Mouse (Mus musculus) ovary, postnatal 10 days (tissue): ENCODE measurements around the gene Rdh16f2.
"Not testable (repeated sequence)": the region's sequence is repeated elsewhere in the genome, so short reads cannot be mapped to it uniquely, and the experiment has no call there.

Experiments used
- DNase-seq: peaks from one replicate; pipeline ENCODE4 v3.0.0; 2022; ENCODE audit warnings: low spot score

Gene Rdh16f2

DNA sequence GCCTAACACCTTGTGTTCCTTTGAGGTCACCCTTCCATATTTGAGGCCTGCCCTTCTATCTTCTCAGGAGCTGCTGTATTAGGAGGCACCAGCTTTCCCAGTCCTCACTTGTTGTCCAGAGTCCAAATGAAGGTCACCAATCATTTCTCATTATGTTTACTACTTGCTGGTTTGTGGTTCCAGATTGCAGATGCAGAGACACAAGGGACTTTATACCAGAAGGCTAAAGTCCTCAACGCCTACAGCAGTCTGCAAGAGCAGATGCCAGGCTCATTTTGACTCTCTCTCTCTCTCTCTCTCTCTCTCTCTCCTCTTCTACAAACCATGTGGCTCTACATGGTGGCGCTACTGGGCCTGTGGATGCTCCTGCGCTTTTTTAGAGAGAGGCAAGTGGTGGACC lies at the start of gene Rdh16f2:
Gene Rdh16f2 (plus strand): TSS at position 243 of the 400 bp plus-strand sequence.
- DNase-seq = no peak

DNA sequence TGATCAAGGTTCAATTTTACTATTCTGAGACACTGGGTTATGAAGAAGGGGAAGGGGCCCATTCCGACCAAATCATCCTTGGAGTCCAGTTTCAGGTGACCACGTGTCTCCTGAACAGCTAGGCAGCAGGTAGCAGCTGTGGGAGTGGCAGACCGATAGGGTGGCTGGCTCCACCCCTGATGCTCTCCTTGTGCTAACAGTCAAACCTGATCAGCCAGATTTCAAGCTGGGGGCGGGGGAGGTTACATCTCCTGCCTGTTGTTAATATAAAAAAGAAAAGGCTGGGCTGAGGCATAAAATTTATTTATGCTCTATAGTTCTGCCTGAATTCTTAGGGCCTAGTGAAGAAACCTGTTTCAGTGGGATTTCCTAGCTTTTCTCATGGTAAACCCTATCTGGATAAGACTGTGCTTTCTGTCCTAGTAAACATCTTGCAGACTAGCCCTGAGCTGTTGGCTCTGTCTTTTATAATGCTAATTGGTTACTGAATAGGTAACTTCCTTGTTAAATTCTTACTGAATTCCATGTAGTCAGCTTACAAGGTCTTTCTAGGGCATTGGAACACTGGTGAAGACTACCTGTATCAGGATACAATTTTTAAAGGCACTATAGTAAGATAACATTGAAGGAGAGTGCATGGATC lies 48.9 kb upstream of the Rdh16f2 start:
- not testable (repeated sequence) for DNase-seq

DNA sequence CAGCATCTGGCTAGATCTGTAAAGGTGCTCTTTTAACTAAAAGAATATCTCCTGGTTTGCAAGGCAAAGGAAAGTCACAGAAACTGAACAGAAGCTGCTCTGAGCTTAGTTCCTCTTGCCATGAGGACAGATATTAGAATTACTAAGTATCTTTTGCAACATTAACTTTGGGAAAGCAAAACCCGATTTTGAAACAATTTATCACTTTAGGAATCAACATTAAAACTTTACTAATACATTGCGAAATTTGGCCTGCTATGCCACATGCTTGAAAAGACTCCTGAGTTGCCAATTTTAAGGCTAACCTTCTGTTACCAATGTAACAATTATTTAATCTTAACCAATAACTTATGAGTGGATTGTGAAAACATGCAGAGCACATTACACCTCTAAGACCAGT lies 44.5 kb upstream of the Rdh16f2 start:
- not testable (repeated sequence) for DNase-seq

DNA sequence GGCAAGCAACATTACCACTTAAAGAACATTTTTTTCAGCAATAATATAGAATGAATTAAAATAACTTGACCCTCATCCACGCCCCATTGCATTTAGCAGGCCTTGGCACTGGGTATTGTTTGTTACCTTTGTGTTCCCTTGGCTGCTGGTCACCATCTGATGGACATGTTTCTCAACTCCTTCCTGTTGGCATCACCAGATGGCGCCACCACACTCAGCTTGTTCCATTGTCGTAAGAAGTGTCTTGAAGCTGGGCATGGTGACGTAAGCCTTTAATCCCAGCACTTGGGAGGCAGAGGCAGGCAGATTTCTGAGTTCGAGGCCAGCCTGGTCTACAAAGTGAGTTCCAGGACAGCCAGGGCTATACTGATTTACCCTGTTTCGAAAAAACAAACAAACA lies 40.9 kb upstream of the Rdh16f2 start:
- no peak for DNase-seq

DNA sequence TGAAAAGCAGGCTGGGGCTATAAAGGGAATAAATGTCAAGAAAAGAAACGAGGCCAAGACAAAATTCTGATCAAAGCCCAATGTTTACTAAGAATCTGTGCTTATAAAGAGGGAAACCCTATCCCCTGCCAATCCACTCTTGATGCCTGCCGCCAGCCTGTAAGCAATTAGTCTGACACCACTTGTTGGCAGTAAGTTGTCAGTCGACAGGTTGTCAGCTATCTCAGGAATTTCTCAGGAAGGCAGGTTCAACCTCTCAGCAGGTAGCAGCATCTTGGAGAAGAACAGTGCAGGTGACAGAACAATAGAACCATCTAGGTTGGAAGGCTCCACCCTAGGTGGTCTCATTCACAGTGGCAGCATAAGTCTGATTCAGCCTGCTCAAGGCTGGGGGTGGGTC lies 37.2 kb upstream of the Rdh16f2 start:
- no peak for DNase-seq

DNA sequence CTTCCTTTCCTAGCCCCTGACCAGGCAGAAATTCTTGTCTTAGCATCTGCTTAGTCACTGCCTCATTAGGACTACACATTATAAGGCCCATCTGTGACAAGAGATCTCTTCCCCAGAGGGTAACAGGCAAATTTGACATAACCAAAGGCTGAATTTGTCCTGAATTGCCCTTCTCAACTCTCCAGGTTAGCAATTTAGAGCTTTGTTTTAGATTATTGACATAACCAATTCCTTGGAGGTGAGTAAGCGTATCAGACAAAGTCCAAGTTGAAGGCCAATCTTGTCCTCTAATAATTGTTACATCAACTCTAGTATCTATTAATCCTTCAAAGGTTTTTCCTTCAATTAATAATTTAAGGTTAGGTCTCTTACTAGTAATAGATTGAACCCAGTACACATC lies 32.1 kb upstream of the Rdh16f2 start:
- DNase-seq = not testable (repeated sequence)

DNA sequence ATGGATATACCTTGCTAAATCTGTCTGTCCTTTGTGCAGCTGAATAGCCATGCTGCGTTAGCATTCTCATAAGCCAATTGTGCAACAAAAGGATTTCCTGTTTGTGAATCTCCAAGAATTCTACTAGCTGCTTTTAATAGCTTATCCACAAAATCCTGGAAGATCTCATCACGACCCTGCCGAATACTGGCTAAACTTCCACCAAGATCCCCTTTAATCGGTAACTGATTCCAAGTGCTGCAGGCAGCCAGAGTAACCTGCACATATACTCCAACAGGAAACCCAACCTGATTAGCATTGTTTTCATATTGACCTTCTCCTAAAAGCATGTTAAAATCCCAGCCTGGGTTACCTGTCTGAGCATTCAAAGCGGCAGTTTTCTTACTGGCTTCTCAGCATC lies 31.0 kb upstream of the Rdh16f2 start:
- no peak for DNase-seq

DNA sequence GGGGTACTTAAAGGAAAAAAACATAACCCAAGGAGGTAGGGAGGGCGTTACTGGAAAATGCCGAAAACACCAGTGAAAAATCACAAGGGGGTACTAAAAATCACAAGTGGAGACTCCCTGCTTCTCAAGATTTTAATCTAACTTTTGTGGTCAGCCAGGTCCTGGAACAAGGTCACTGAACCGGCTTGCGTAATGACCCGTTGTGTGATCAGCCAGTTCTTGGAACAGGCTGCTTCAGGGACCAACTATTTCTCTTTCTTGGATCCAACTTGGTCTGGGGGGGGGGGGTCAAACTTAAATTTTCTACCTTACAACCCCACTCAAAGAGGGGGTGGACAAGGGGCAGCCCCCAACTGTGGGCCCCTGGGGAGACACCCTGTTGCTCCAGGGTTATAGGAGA lies 28.5 kb upstream of the Rdh16f2 start:
- DNase-seq = not testable (repeated sequence)

DNA sequence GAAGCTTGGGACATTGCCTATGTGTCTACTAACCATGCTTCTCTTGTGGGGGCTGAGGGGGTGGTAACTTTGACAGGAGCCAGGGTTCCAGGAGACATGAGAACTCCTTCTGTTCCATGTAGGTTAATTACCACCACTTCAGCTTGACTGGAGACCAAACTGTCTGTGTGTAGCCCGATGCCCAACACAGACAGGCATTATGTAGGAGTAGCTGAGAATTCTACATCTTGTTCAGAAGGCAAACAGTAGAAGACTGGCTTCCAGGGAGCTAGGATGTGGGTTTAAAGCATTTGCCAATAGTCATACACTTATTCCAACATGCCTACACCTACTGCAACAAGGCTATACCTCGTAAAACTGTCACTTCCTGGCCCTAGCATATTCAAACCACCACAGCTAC lies 27.7 kb upstream of the Rdh16f2 start:
- DNase-seq = no peak

DNA sequence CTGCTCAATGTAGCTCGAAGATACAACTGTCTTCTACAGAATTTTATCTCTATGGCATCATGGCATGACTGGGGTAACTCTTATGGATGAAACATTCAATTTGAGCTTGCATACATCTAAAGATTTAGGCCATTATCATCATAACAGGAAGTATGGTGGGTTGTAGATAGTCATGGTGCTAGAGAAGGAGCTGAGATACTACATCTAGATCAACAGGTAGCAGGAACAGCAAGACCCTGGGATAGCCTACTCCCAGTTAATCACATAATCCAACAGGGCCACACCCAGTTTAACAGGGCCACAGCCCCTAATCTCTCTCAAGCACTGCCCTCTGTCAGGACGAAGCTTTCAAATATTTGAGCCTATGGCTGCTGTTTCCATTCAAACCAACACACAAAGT lies 25.5 kb upstream of the Rdh16f2 start:
- no peak for DNase-seq

DNA sequence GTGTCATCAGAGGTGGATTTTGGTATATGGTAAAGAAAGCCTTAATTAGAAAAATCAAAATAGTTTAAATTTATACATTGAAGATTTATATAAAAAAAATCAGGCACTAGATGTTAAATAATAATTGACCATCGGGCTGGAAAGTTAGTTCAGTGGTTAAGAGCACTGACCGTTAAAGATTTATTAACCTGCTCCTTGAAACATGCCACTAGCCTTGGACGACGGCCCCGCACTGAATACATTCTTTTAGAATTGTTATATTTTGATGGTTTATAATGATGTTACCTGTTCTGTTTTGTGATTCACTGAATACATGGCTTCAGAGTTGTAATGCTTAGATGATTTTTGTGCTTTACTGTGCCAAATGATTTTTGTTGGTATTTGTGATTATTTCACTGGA lies 20.3 kb upstream of the Rdh16f2 start:
- DNase-seq = not testable (repeated sequence)

DNA sequence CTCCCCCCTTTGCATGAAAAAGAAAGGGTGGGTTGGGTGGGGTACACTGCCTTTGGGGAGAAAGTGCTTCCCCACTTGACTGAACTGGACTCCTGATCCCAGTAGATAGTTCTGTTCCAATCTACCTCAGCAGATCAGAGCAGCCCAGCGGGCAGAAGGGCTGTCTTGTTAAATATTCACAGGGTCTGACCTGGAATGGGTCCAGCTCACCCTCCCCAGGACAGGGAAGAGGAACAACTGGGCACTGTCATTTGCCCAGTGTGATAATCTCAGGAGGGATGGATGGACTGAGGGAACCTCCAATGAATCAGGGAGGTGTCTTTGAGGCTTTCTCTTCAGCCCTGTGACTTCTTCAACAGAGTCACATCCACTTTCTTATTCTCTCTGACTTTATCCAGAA lies 18.2 kb upstream of the Rdh16f2 start:
- DNase-seq = no peak

DNA sequence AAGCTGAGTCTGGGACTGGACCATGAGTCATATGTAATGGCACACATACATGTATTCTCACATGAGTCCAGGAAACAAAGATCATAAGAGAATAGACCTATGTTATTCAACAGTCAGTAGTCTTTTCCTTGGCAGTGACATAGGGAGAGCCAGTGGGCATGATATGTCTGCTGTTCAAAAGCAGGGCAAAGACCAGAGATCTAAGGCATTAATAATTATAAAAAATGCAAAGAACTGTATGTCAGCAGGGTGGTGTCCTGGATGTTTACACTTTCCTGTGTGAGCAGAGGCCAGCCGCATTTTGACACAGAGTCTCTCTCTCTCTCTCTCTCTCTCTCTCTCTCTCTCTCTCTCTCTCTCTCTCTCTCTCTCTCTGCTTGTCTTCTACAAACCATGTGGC lies 16.6 kb upstream of the Rdh16f2 start, which contains the start of gene Rdh19:
Gene Rdh19 (plus strand): TSS at position 301 of the 400 bp plus-strand sequence.
- DNase-seq = no peak

DNA sequence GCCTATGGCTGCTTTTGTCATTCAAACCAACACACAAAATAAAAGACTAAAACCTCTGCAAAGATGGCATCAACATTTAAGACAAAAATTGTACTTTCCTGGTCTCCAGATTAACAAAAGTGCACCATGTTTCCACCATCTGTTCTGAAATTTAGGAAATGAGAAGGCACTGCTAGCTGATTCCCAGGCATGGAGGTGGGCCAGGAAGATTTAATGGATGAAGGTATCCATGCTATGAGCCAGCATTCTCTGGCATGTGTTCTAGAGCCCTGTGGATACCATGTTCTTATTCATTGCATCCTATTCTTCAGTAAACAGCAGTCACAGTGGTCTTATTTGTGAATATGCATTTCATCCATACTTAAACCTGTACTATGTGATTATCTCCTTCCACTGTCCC lies 9.9 kb upstream of the Rdh16f2 start:
- DNase-seq = no peak

DNA sequence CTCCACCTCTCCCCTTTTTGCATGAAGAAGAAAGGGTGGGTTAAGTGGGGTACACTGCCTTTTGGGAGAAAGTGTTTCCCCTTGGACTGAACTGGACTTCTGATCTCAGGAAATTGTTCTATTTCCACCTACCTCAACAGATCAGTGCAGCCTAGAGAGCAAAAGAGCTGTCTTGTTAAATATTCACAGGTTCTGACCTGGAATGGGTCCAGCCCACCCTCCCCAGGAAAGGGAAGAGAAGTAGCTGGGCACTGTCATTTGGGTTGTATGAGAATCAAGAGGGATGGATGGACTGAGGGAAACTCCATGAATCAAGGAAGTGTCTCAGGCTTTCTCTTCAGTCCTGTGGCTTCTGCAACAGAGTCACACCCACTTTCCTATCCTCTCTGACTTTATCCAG lies 1.3 kb upstream of the Rdh16f2 start:
- no peak for DNase-seq

DNA sequence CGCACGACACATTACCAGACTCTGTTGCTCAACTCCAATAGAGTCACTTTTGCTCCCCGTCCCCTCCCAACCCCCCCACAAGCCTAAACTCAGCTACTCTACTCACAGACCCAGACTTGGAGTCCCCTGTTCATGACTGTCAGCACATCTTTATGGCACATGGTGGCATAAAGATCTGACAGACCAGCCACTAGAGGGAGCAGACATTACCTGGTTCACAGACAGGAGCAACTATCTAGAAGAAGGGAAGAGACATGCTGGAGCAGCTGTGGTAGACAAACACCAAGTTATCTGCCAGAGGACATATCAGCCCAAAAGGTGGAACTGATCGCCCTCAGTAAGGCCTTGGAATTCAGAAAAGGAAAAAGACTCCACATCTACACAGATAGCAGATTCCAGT lies 6.2 kb downstream of the Rdh16f2 start:
- no peak for DNase-seq

DNA sequence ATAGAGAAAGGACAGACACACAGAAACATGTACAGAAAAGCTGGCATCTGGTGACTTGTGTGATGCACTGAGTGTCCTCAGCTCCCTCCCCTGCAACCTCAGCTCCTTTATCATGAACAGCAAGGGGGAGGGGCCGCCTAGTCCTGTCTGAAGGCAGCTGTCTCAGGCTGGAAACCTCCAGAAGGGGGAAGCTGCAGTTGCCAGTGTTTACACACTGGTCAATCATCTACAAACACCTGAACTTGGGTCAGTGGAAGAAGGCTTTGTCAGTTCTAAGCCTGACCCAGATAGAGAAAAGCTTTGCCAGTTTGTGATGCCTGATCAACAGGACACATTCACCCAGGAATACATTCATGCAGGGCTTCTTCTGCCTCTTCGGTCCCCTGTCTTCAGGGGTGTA lies 11.4 kb downstream of the Rdh16f2 start:
- DNase-seq = no peak

DNA sequence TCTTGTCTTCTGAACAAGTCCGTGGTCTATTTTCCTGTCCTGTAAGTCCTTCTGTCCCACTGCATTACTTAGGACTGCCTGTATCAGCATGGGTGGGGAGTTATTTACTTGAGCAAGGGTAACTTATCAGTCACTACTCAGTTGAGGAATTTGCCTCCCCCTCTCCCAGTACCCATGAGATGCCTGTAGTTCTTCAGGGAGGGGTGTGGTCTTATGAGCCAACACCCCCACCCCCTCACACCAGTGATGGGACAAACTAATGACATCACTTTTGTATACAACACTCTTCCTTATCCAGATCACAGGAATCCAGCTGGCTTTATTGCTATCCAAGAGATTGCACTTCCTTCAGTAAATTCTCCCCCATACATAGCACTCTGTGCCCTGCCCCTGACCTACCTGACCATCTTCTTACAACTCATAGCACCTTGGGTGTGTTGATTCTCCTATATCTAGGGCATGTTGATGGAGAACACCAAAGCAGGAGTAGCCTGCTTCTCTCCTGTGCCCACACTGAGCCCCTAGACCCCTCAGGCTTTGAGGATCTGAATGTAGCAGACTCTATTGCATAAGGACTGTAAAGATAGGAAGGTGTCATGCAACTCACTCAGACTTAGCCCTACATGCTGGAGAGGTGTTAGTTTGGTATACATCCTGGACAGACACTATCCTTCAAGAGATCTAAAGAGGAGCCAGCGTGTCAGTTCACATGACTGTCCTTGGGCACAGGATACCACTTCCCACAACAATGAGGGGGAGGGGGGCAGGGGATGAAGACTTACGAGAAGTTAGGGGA lies 12.2 kb downstream of the Rdh16f2 start:
- no peak for DNase-seq

DNA sequence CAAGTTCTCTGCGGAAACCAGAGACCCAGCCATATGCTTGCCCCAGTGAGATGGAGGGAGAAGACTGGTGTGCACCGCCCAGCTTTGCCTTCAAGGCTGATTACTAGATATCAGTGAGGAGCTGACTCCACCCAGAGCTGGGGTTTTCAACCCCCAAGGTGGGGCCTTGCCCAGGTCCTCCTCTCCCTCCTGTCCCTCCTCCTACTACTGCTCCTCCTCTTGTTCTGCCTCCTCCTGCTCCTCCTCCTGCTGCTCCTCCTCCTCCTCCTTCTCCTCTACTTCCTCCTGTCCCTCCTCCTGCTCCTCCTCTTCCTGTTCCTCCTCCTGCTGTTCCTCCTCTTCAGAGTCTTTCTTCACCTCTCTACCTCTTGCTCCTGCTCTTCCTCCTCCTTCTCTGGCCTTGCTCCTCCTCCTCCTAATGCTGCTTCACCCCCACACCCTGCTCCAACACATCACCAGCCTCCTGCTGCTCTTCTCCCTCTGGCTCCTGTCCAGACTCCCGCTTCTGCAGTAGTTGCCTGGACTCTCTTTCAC lies 12.9 kb downstream of the Rdh16f2 start:
- DNase-seq = no peak

DNA sequence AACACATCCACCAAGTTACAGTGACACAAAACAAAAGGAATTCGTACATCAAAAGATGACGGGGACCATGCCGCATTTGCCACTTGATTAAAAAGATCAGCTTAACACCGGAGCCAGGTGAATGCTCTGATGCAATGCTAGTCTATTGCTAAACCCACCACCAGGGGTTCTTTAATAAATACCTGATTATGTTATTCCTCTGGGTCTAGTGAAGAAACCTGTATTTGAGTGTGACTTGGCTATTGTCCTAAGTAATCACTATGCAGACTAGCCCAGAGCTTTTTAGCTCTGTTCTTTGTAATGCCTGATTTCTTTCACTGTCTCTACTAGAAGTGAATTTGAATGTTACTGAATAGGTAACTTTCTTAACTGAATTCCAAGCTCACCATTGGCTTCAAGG lies 14.8 kb downstream of the Rdh16f2 start:
- no peak for DNase-seq

DNA sequence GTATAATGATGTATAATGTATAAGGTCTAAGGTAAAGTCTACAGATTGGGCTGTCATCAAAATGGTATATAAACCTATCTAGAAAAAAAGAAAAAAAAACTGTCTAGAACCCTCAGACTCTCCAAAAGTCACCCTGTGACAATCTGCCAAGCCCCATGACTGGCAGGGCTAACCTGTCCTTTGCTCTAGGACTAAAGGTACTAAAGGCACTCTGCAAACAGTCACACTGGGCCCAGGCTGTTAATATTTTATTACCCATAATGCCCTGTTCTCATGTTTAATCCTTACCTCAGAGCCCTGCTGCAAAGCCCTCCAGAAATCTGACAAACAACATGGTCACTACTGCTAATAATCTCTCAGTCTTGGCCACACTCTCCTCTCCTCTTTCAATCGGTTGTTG lies 20.3 kb downstream of the Rdh16f2 start:
- DNase-seq = no peak

DNA sequence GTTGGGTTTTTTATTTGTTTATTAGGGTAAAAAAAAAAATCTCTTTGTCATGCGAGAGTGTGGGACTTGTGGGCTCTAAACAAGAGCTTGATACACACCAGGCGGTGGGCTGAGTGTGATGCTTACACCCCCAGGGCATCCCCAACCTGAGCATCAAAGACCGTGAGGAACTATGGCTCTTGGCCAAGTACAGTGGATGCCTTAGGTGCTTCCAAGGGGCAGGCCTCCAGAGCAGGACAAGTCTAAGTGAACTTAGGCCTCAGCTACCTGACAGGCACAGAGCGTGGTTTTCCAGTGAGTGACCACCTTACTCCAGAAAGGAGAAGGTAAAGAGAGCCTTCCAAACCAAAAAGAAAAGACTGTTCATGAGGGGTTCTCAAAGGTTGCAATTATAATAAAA lies 20.7 kb downstream of the Rdh16f2 start:
- DNase-seq = no peak

DNA sequence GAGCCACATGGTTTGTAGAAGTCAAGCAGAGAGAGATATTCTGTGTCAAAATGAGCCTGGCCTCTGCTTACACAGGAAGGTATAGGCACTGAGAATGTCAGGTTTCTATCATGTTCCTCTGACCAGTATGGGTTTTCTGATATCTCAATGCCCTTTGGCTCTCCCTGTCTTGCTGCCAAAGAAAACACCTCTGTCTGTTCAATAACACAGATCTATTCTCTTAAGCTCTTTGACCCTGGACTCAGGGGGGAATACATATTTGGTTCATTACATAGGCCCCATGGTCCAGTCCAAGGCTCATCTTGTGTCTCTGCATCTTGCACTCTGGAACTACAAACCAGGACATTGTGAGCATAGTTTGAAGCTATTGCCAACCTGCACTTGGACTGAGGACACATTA lies 22.3 kb downstream of the Rdh16f2 start, which contains the start of gene Rdh7:
Gene Rdh7 (minus strand): TSS at position 213 of the 400 bp plus-strand sequence.
- no peak for DNase-seq
